Mouse (Mus musculus) midbrain, embryonic 10.5 days (tissue): ENCODE data around the gene Slc25a47. TPM values are rescaled to one million over a fixed set of nuclear protein-coding genes. Genes with fewer than 3 reads are reported as not detected.
A peak's percentile ranks its signal among the peaks of the same experiment; 100 is the strongest.

Source experiments
- DNase-seq: peaks from one replicate; pipeline ENCODE4 v3.0.0-alpha.2; 2017; ENCODE audit warnings: low spot score
- H3K27ac ChIP-seq: fragments of 300-500 bp; sonication (generic); replicated peaks from 2 replicates; pipeline ENCODE4 v1.5.1; 2016; ENCODE audit warnings: mild to moderate bottlenecking
- H3K27me3 ChIP-seq: fragments of 300-500 bp; sonication (generic); 2 replicates; pipeline ENCODE4 v1.6.1; 2016; ENCODE audit warnings: low read depth, mild to moderate bottlenecking; ENCODE audit not compliant: poor library complexity, severe bottlenecking
- H3K36me3 ChIP-seq: fragments of 300-500 bp; sonication (generic); 2 replicates; pipeline ENCODE4 v1.6.1; 2016; ENCODE audit warnings: mild to moderate bottlenecking, moderate library complexity
- H3K4me1 ChIP-seq: fragments of 300-500 bp; sonication (generic); 2 replicates; pipeline ENCODE4 v1.6.1; 2016
- H3K4me3 ChIP-seq: fragments of 300-500 bp; sonication (generic); 2 replicates; pipeline ENCODE4 v1.5.1; 2016; ENCODE audit warnings: mild to moderate bottlenecking, moderate library complexity
- H3K9me3 ChIP-seq: fragments of 300-500 bp; sonication (generic); replicated peaks from 2 replicates; pipeline ENCODE4 v1.6.1; 2016; ENCODE audit warnings: mild to moderate bottlenecking
- WGBS: fragments of 180-500 bp; shearing (Covaris S2); methylation state at CpG from one replicate; pipeline ENCODE4 v1.1.7; 2016; 5-methylcytosine and 5-hydroxymethylcytosine counted together
- polyA plus RNA-seq: library from polyadenylated mRNA; unstranded; fragments of >200 nt; fragmentation: Nextera tagmentation; extraction: Ambion mirVana; gene quantifications from 2 replicates; pipeline ENCODE4 v1.2.1, GENCODE M21; 2016

Slc25a47 gene
- polyA plus RNA-seq, result 11.7 and 12.5 TPM in 2 replicates

- Histone ChIP-seq H3K9me3 (no peaks in the 10 kb centered on the region), H3K4me1 (peaks cover 48% of the 10 kb centered on the region), H3K36me3 (peaks cover 45% of the 10 kb centered on the region), H3K27ac (peak within 1 kb of the TSS; percentile 90), H3K4me3 (peak within 1 kb of the TSS; percentile 74), H3K27me3 (peaks cover 18% of the 10 kb centered on the region)
- under 1% methylated on average over 53 of the region's 53 CpGs for WGBS
- peak; percentile 96 for DNase-seq
These were observed at the start of gene Slc25a47, which contains the start of gene Slc25a29 for GRCm38 (mm10) chr12:108835840-108836409. TSS of gene Slc25a47 (plus strand) at chr12:108836046. TSS of gene Slc25a29 (minus strand) at chr12:108835883.

GRCm38 (mm10) chr12:108787329-108787728 lies 48.5 kb upstream of the Slc25a47 start:
- peaks cover 15% of the 10 kb centered on the region for H3K4me1 ChIP-seq
- no peaks in the 10 kb centered on the region for H3K27me3 ChIP-seq
- peaks cover 49% of the 10 kb centered on the region for H3K36me3 ChIP-seq
- H3K4me3 ChIP-seq, result no peak overlapping the region
- WGBS, result 96% methylated on average over 2 of the region's 2 CpGs
- H3K27ac ChIP-seq, result no peak overlapping the region
- DNase-seq, result no peak
- peaks cover 19% of the 10 kb centered on the region for H3K9me3 ChIP-seq

GRCm38 (mm10) chr12:108792152-108792545 lies 43.7 kb upstream of the Slc25a47 start:
- H3K36me3 ChIP-seq, result peaks cover 15% of the 10 kb centered on the region
- peaks cover 34% of the 10 kb centered on the region for H3K4me1 ChIP-seq
- H3K27ac ChIP-seq, result peak overlapping the region; percentile 97
- WGBS, result under 1% methylated on average over 52 of the region's 52 CpGs
- H3K9me3 ChIP-seq, result no peaks in the 10 kb centered on the region
- H3K4me3 ChIP-seq, result peak overlapping the region; percentile 100
- DNase-seq, result peak; percentile 81
- H3K27me3 ChIP-seq, result no peaks in the 10 kb centered on the region

- DNase-seq, result peak; percentile 99
- no peaks in the 10 kb centered on the region for H3K27me3 ChIP-seq
- peak within 1 kb of the TSS; percentile 100 for H3K4me3 ChIP-seq
- peaks cover 17% of the 10 kb centered on the region for H3K36me3 ChIP-seq
- WGBS, result under 1% methylated on average over 105 of the region's 127 CpGs
- H3K4me1 ChIP-seq, result peaks cover 36% of the 10 kb centered on the region
- H3K9me3 ChIP-seq, result no peaks in the 10 kb centered on the region
- H3K27ac ChIP-seq, result peak within 1 kb of the TSS; percentile 97
These were observed 43.0 kb upstream of the Slc25a47 start, which contains the start of gene Yy1 for GRCm38 (mm10) chr12:108792546-108793452. TSS of gene Yy1 (plus strand) at chr12:108792973.

GRCm38 (mm10) chr12:108793453-108793941 lies 42.3 kb upstream of the Slc25a47 start:
- DNase-seq, result no peak
- H3K9me3 ChIP-seq, result no peaks in the 10 kb centered on the region
- peak overlapping the region; percentile 97 for H3K27ac ChIP-seq
- H3K27me3 ChIP-seq, result no peaks in the 10 kb centered on the region
- H3K4me3 ChIP-seq, result peak overlapping the region; percentile 100
- H3K36me3 ChIP-seq, result peaks cover 14% of the 10 kb centered on the region
- WGBS, result under 1% methylated on average over 71 of the region's 71 CpGs
- H3K4me1 ChIP-seq, result peaks cover 36% of the 10 kb centered on the region

GRCm38 (mm10) chr12:108794078-108794711 lies 41.7 kb upstream of the Slc25a47 start:
- H3K27me3 ChIP-seq, result no peaks in the 10 kb centered on the region
- peaks cover 15% of the 10 kb centered on the region for H3K36me3 ChIP-seq
- no peaks in the 10 kb centered on the region for H3K9me3 ChIP-seq
- H3K27ac ChIP-seq, result peak overlapping the region; percentile 97
- WGBS, result under 1% methylated on average over 76 of the region's 94 CpGs
- H3K4me3 ChIP-seq, result peak overlapping the region; percentile 100
- peaks cover 36% of the 10 kb centered on the region for H3K4me1 ChIP-seq
- DNase-seq, result peak; percentile 82

GRCm38 (mm10) chr12:108794979-108795537 lies 40.8 kb upstream of the Slc25a47 start:
- DNase-seq, result no peak
- 34% methylated on average over 9 of the region's 9 CpGs for WGBS
- no peaks in the 10 kb centered on the region for H3K9me3 ChIP-seq
- H3K4me1 ChIP-seq, result peaks cover 36% of the 10 kb centered on the region
- peak overlapping the region; percentile 100 for H3K4me3 ChIP-seq
- H3K27me3 ChIP-seq, result no peaks in the 10 kb centered on the region
- peaks cover 24% of the 10 kb centered on the region for H3K36me3 ChIP-seq
- peak overlapping the region; percentile 97 for H3K27ac ChIP-seq

GRCm38 (mm10) chr12:108801613-108802012 lies 34.2 kb upstream of the Slc25a47 start:
- Histone ChIP-seq H3K27me3 (no peaks in the 10 kb centered on the region), H3K27ac (no peak overlapping the region), H3K4me3 (no peak overlapping the region), H3K9me3 (no peaks in the 10 kb centered on the region), H3K4me1 (peaks cover 10% of the 10 kb centered on the region), H3K36me3 (peaks cover 35% of the 10 kb centered on the region)
- DNase-seq, result no peak
- 88% methylated on average over 2 of the region's 2 CpGs for WGBS

- WGBS, result 91% methylated on average over 2 of the region's 2 CpGs
- H3K9me3 ChIP-seq, result no peaks in the 10 kb centered on the region
- no peak overlapping the region for H3K4me3 ChIP-seq
- no peak overlapping the region for H3K27ac ChIP-seq
- H3K27me3 ChIP-seq, result no peaks in the 10 kb centered on the region
- H3K36me3 ChIP-seq, result peaks cover 50% of the 10 kb centered on the region
- peaks cover 5% of the 10 kb centered on the region; the same call in 1 of the 2 replicates for H3K4me1 ChIP-seq
- DNase-seq, result no peak
These were observed 31.5 kb upstream of the Slc25a47 start for GRCm38 (mm10) chr12:108804388-108804787.

- no peak overlapping the region for H3K27ac ChIP-seq
- 91% methylated on average over 2 of the region's 2 CpGs for WGBS
- no peaks in the 10 kb centered on the region for H3K9me3 ChIP-seq
- H3K27me3 ChIP-seq, result no peaks in the 10 kb centered on the region
- H3K4me3 ChIP-seq, result no peak overlapping the region
- peaks cover 55% of the 10 kb centered on the region for H3K36me3 ChIP-seq
- DNase-seq, result no peak
- no peaks in the 10 kb centered on the region for H3K4me1 ChIP-seq
These were observed 27.4 kb upstream of the Slc25a47 start for GRCm38 (mm10) chr12:108808465-108808864.

- DNase-seq, result no peak
- WGBS, result 80% methylated on average over 1 of the region's 1 CpGs
- peaks cover 67% of the 10 kb centered on the region for H3K36me3 ChIP-seq
- H3K27me3 ChIP-seq, result no peaks in the 10 kb centered on the region
- H3K9me3 ChIP-seq, result no peaks in the 10 kb centered on the region
- H3K27ac ChIP-seq, result no peak overlapping the region
- no peak overlapping the region for H3K4me3 ChIP-seq
- H3K4me1 ChIP-seq, result no peaks in the 10 kb centered on the region
These were observed 26.1 kb upstream of the Slc25a47 start for GRCm38 (mm10) chr12:108809771-108810170.

- no peak for DNase-seq
- 96% methylated on average over 7 of the region's 7 CpGs for WGBS
- Histone ChIP-seq H3K9me3 (no peaks in the 10 kb centered on the region), H3K4me3 (no peak overlapping the region), H3K36me3 (peaks cover 72% of the 10 kb centered on the region), H3K27ac (no peak overlapping the region), H3K4me1 (no peaks in the 10 kb centered on the region), H3K27me3 (no peaks in the 10 kb centered on the region)
These were observed 25.5 kb upstream of the Slc25a47 start for GRCm38 (mm10) chr12:108810309-108810708.
